Mouse (Mus musculus) small intestine, adult 2 months (tissue): Measurements from ENCODE around the gene Cebpzos.

Experiments used
- CTCF ChIP-seq: fragments of 200-500 bp; IDR thresholded peaks from 2 replicates; pipeline ENCODE4 v1.5.1; 2012; ENCODE audit warnings: low read depth, mild to moderate bottlenecking, control low read depth, inconsistent platforms, low read length, moderate library complexity, mixed read lengths; ENCODE audit not compliant: insufficient replicate concordance, insufficient read length; ENCODE audit errors: extremely low read depth
- POLR2A ChIP-seq: fragments of 200-500 bp; IDR thresholded peaks from 2 replicates; pipeline ENCODE4 v1.6.1; 2012; ENCODE audit warnings: low read depth, mild to moderate bottlenecking, control low read depth, inconsistent platforms, low read length, moderate library complexity

GRCm38 (mm10) chr17:78917696-78918095 lies 1.4 kb downstream of the Cebpzos start:
- TF ChIP-seq CTCF (no peak), POLR2A (no peak)
